Mouse (Mus musculus): ENCODE data around the gene Nop16.

DNA sequence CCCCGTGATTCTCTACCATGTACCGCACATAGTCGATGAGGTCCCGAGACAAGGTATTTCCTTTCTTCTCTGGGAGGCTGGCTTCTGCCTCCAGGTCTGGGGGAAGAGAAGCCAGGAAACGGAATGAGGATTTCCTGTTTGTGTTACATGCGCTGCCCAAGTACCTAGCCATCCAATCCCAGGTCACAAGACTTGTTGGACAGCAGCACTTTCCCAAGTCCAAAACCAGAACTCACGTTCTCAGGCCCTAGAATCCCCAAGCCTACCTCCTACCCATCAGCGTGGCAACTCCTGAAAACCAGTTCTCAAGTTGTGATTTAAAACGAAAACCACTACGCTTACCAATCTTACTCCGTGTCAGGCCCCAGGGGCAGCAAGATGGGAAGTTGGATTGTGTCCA lies 4.1 kb downstream of the Nop16 start:
- no peak for TF ChIP-seq CTCF (IDR thresholded peaks at IDR 0.05; ENCODE audit: extremely low read depth, insufficient read depth, low read length)
- no peak for TF ChIP-seq POLR2A (IDR thresholded peaks at IDR 0.05; ENCODE audit: extremely low read depth, insufficient read depth, low read length)
